Mouse (Mus musculus): Measurements from ENCODE around the gene Bicd2. TPM values are rescaled to one million over a fixed set of nuclear protein-coding genes. Genes with fewer than 3 reads are reported as not detected.

Gene Bicd2
- 10 to 100 TPM; 31.0 to 34.8 TPM for total RNA-seq (2023)

GRCm38 (mm10) chr13:49341012-49341830 lies at the start of gene Bicd2:
Gene Bicd2, plus strand, starts transcription at chr13:49341585.

GRCm38 (mm10) chr13:49320040-49320439 lies 21.3 kb upstream of the Bicd2 start, which contains the start of gene Fgd3:
Gene Fgd3, minus strand, starts transcription at chr13:49320311.

GRCm38 (mm10) chr13:49420754-49421605 lies 79.6 kb downstream of the Bicd2 start, which contains the start of gene Ippk:
Gene Ippk, plus strand, starts transcription at chr13:49421249.

Other genes starting within 250 kb of the Bicd2 start
- gene Wnk2, start 193.6 kb upstream of the Bicd2 start, total RNA-seq (2023), result not detected
- 10 to 100 TPM; 14.6 to 16.0 TPM for gene Ninj1, start 154.1 kb upstream of the Bicd2 start, total RNA-seq (2023)
- gene Card19, start 125.5 kb upstream of the Bicd2 start, total RNA-seq (2023), result 10 to 100 TPM; 43.8 to 44.0 TPM
- 10 to 100 TPM; 22.7 to 23.7 TPM for gene Susd3, start 92.9 kb upstream of the Bicd2 start, total RNA-seq (2023)
- 10 to 100 TPM; 86.3 to 89.9 TPM for gene Fgd3, start 21.3 kb upstream of the Bicd2 start, total RNA-seq (2023)
- gene Ippk, start 79.7 kb downstream of the Bicd2 start, total RNA-seq (2023), result 10 to 100 TPM; 10.8 to 13.5 TPM
- 1 to 10 TPM in 1 of 2 experiments, under 1 TPM in 1; 0.92 to 1.0 TPM for gene Tes3-ps, start 151.7 kb downstream of the Bicd2 start, total RNA-seq (2023)
- gene Ecm2, start 163.2 kb downstream of the Bicd2 start, total RNA-seq (2023), result under 1 TPM in 1 of 2 experiments, not detected in 1; 0.09 TPM
- not detected for gene Aspn, start 202.9 kb downstream of the Bicd2 start, total RNA-seq (2023)
- not detected for gene Omd, start 240.9 kb downstream of the Bicd2 start, total RNA-seq (2023)

Measured in T-cell, adult 66 days (primary cell).